Mouse (Mus musculus) C2C12 (cell line): ENCODE data around the gene Mark3. TPM values are rescaled to one million over a fixed set of nuclear protein-coding genes. Genes with fewer than 3 reads are reported as not detected.
A peak's percentile ranks its signal among the peaks of the same experiment; 100 is the strongest.

Source experiments
- H3K27me3 ChIP-seq: one replicate; pipeline ENCODE4 v1.6.1; 2011; ENCODE audit not compliant: control insufficient read depth, insufficient read depth, insufficient read length
- H3K36me3 ChIP-seq: one replicate; pipeline ENCODE4 v1.6.1; 2011; ENCODE audit not compliant: control insufficient read depth, insufficient read depth
- H3K4me3 ChIP-seq: one replicate; pipeline ENCODE4 v1.5.1; 2011; ENCODE audit warnings: mild to moderate bottlenecking, control low read depth; ENCODE audit not compliant: poor library complexity, insufficient read depth, severe bottlenecking
- H3K79me2 ChIP-seq: one replicate; pipeline ENCODE4 v1.6.1; 2011; ENCODE audit not compliant: control insufficient read depth, insufficient read depth
- H3K79me3 ChIP-seq: one replicate; pipeline ENCODE4 v1.6.1; 2011; ENCODE audit warnings: low read depth, control low read depth
- H3ac ChIP-seq: one replicate; pipeline ENCODE3; 2011; ENCODE audit warnings: low read depth; ENCODE audit not compliant: control insufficient read depth, insufficient read length
- CEBPB ChIP-seq: IDR thresholded peaks from one replicate; pipeline ENCODE4 v1.6.1; 2011; ENCODE audit warnings: low read depth, mild to moderate bottlenecking, control low read depth, moderate library complexity
- CTCF ChIP-seq: IDR thresholded peaks from one replicate; pipeline ENCODE4 v1.5.1; 2011; ENCODE audit not compliant: control insufficient read depth, insufficient read depth, insufficient read length
- FOSL1 ChIP-seq: IDR thresholded peaks from one replicate; pipeline ENCODE4 v1.8.0; 2011; ENCODE audit warnings: mild to moderate bottlenecking, low read length; ENCODE audit not compliant: poor library complexity, insufficient read depth, severe bottlenecking
- MAX ChIP-seq: IDR thresholded peaks from one replicate; pipeline ENCODE4 v1.6.1; 2011; ENCODE audit warnings: mild to moderate bottlenecking, control low read depth
- MYOD1 ChIP-seq: IDR thresholded peaks from one replicate; pipeline ENCODE4 v1.6.1; 2011; ENCODE audit warnings: low read depth; ENCODE audit not compliant: control insufficient read depth, insufficient read length
- MYOG ChIP-seq: IDR thresholded peaks from one replicate; pipeline ENCODE4 v1.6.1; 2011; ENCODE audit not compliant: control insufficient read depth, insufficient read length; ENCODE audit errors: extremely low read depth
- USF1 ChIP-seq: IDR thresholded peaks from one replicate; pipeline ENCODE4 v1.6.1; 2011; ENCODE audit warnings: low read depth, mild to moderate bottlenecking, control low read depth, moderate library complexity
- polyA plus RNA-seq: library from polyadenylated mRNA; unstranded; fragments of >200 nt; fragmentation: generic; extraction: Trizol; gene quantifications from one replicate; pipeline ENCODE4 v1.2.1, GENCODE M21; 2012; ENCODE audit warnings: missing spikeins

The Mark3 gene
- polyA plus RNA-seq, 1 experiment: 35.0 TPM

DNA sequence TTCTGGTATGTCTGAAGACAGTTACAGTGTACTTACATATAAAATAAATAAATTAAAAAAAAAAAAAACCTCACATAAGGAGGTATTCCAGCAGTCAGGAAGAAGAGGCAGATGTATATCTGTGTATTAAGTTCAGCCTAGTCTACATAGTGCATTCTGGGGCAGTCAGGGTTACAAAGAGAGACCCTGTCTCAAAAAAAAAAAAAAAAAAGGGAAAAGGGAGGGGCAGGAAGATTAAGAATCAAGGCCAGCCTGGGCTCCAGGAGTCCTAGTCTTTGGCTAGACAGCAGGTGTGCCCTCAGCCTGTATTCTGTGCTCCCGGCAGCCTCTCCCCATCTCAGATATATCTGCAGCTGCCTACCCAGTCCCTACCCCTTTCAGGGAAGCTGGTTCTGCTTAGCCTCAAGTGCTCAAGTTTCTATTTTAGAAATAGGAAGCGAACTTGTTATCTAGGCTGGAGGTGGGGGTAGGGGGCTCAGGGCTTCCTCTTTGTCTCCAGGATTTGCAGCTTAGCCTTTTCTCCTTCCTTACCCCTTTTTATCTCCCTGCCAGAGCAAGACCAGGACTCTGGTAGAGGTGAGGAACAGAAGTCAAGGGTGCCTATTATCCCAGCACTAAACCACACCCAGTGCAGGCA is 100.6 kb downstream of the Mark3 start:
- no peak overlapping the region for H3ac ChIP-seq
- no peaks in the 10 kb centered on the region for H3K27me3 ChIP-seq
- TF ChIP-seq CEBPB (no peak), USF1 (no peak), MAX (no peak), MYOG (no peak), MYOD1 (no peak), FOSL1 (no peak), CTCF (no peak)
- H3K79me2 ChIP-seq: peaks cover 19% of the 10 kb centered on the region
- no peak overlapping the region for H3K4me3 ChIP-seq
- no peaks in the 10 kb centered on the region for H3K36me3 ChIP-seq
- H3K79me3 ChIP-seq: peaks cover 14% of the 10 kb centered on the region

GRCm38 (mm10) chr12:111675797-111676580 is 101.7 kb downstream of the Mark3 start:
- Histone ChIP-seq H3K79me3 (peaks cover 16% of the 10 kb centered on the region), H3K27me3 (no peaks in the 10 kb centered on the region), H3K4me3 (no peak overlapping the region), H3K79me2 (peaks cover 19% of the 10 kb centered on the region), H3ac (no peak overlapping the region), H3K36me3 (peaks cover 7% of the 10 kb centered on the region)
- no peak for TF ChIP-seq USF1
- TF ChIP-seq MYOG: no peak
- no peak for TF ChIP-seq CTCF
- TF ChIP-seq MYOD1: no peak
- no peak for TF ChIP-seq MAX
- TF ChIP-seq FOSL1: no peak
- TF ChIP-seq CEBPB: no peak

DNA sequence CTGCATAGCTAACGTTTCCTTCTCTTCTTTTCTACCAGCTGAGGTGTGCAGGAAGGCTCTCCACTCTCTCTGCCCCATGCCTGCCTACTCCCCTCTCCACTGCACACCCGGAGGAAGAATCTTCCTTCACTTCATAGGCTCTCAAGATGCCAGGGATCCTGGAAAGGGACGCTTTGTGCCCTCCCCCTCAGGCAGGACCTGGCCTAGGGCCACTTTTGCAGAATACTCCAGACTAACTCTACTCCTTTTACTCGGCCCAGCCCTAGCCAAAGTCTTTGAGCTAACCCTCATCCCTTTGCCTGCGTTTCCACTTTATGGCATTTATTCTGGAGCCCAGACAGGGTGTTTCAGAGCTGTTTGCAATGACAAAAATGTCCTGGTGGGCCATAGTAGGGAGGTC is 103.1 kb downstream of the Mark3 start:
- TF ChIP-seq FOSL1 (no peak), CTCF (no peak), MAX (no peak), CEBPB (no peak), MYOD1 (no peak)
- peak overlapping the region; percentile 97 for H3K4me3 ChIP-seq
- H3K36me3 ChIP-seq: peaks cover 16% of the 10 kb centered on the region
- peak overlapping the region; percentile 98 for H3ac ChIP-seq
- H3K79me2 ChIP-seq: peaks cover 19% of the 10 kb centered on the region
- no peaks in the 10 kb centered on the region for H3K27me3 ChIP-seq
- peaks cover 16% of the 10 kb centered on the region for H3K79me3 ChIP-seq

GRCm38 (mm10) chr12:111677882-111678669 is 103.8 kb downstream of the Mark3 start, which contains the start of gene Trmt61a:
Gene Trmt61a (plus strand): TSS chr12:111678105.
- peak within 1 kb of the TSS; percentile 97 for H3K4me3 ChIP-seq
- H3K79me2 ChIP-seq: peaks cover 19% of the 10 kb centered on the region
- H3K27me3 ChIP-seq: no peaks in the 10 kb centered on the region
- peaks cover 16% of the 10 kb centered on the region for H3K79me3 ChIP-seq
- TF ChIP-seq MAX: peak; percentile 96
- no peak for TF ChIP-seq CEBPB
- H3ac ChIP-seq: peak within 1 kb of the TSS; percentile 98
- peaks cover 22% of the 10 kb centered on the region for H3K36me3 ChIP-seq

DNA sequence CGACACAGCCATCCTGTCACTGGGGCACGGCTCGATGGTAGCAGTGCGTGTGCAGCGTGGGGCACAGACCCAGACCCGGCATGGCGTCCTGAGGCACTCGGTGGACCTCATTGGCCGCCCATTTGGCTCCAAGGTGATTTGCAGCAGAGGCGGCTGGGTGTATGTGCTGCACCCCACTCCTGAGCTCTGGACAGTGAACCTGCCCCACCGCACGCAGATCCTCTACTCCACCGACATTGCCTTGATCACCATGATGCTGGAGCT is 104.3 kb downstream of the Mark3 start:
- Histone ChIP-seq H3K4me3 (peak overlapping the region; percentile 97), H3ac (peak overlapping the region; percentile 98), H3K79me3 (peaks cover 16% of the 10 kb centered on the region), H3K36me3 (peaks cover 27% of the 10 kb centered on the region), H3K27me3 (no peaks in the 10 kb centered on the region), H3K79me2 (peaks cover 19% of the 10 kb centered on the region)
- TF ChIP-seq CTCF: no peak

GRCm38 (mm10) chr12:111678997-111679396 is 104.7 kb downstream of the Mark3 start:
- TF ChIP-seq MYOG: no peak
- TF ChIP-seq CEBPB: no peak
- no peak for TF ChIP-seq FOSL1
- no peak for TF ChIP-seq MYOD1
- TF ChIP-seq CTCF: no peak
- no peak for TF ChIP-seq USF1
- TF ChIP-seq MAX: no peak
- Histone ChIP-seq H3K4me3 (peak overlapping the region; percentile 97), H3K79me3 (peaks cover 16% of the 10 kb centered on the region), H3K79me2 (peaks cover 19% of the 10 kb centered on the region), H3K27me3 (no peaks in the 10 kb centered on the region), H3ac (peak overlapping the region; percentile 98), H3K36me3 (peaks cover 31% of the 10 kb centered on the region)
